ENCODE assay signal across 8 mouse cellular contexts in the genomic region with DNA sequence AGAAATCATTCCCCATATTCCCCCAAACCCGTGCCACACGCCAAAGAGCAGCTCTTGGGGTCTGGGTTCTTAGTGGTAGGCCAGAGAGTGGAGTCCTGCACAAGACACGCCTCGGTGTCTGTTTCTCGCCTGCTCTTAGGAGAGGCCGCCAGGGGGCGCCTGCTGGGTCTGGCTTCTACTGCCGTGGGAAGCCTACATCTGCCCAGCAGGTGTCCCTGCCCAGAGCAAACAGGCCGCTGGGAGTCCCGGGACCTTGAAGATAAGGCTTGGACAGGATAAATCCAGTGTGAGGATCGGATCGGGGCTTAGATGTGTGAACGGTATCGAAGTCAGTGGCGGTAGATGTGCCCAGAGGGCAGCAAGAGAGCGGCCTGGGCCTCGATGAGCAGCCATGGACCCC. TPM values are rescaled to one million over a fixed set of nuclear protein-coding genes. Genes with fewer than 3 reads are reported as not detected.
DNase-seq lines count a peak whose midpoint lies in the region; ATAC-seq lines count a peak whose summit lies in the region.

A gene (plus strand): TSS at position 236 of the 400 bp plus-strand sequence.

- peak; percentile 98 for DNase-seq in midbrain, embryonic 11.5 days (ENCODE audit: low spot score, missing footprints)
- peak; percentile 76 for DNase-seq in embryo, embryonic 10 days (ENCODE audit: low spot score)
- peak; percentile 83 for DNase-seq in kidney, adult 18-20 months
- DNase-seq in naive thymus-derived CD4-positive, alpha-beta T cell, adult 2 months (ENCODE audit: low read depth), result peak; percentile 69
- DNase-seq in splenic B cell, adult 2 months (ENCODE audit: low read depth, low spot score), result peak; percentile 89

- no peak within 1 kb of the TSS for H3K4me2 ChIP-seq in midbrain, embryonic 11.5 days
- no peak within 1 kb of the TSS; the same call in 1 of the 2 replicates for H3K4me2 ChIP-seq in midbrain, embryonic 15.5 days
- H3K4me2 ChIP-seq in limb, embryonic 12.5 days, result peak within 1 kb of the TSS; percentile 72

- ATAC-seq in midbrain, embryonic 11.5 days (ENCODE audit: low FRiP score), result peak; percentile 47; the same call in 1 of the 2 replicates
- no peak for ATAC-seq in midbrain, embryonic 15.5 days (replicated peaks)
- peak; percentile 81 for ATAC-seq in granulocyte monocyte progenitor cell, adult 5-6 weeks (replicated peaks; ENCODE audit: poor library complexity, severe bottlenecking)
- ATAC-seq in limb, embryonic 12.5 days (ENCODE audit: insufficient number of reproducible peaks, insufficient read depth, low FRiP score, low TSS enrichment, low read depth), result 0 out of 2 replicates have a peak, but pooled peaks have one; percentile 18

- no peaks in the 10 kb centered on the region for H3K36me3 ChIP-seq in midbrain, embryonic 11.5 days (ENCODE audit: control insufficient read depth, insufficient read depth, low read length)
- no peaks in the 10 kb centered on the region for H3K36me3 ChIP-seq in midbrain, embryonic 15.5 days (replicated peaks)
- peaks cover 3% of the 10 kb centered on the region; the same call in 1 of the 2 replicates for H3K36me3 ChIP-seq in limb, embryonic 12.5 days
- no peaks in the 10 kb centered on the region for H3K36me3 ChIP-seq in splenic B cell, adult 2 months (ENCODE audit: control insufficient read depth, insufficient read depth, low read length, poor library complexity, severe bottlenecking)

- H3K27me3 ChIP-seq in midbrain, embryonic 11.5 days (ENCODE audit: control insufficient read depth, insufficient read depth, low read length), result peaks cover 83% of the 10 kb centered on the region
- H3K27me3 ChIP-seq in midbrain, embryonic 15.5 days (replicated peaks), result peaks cover 90% of the 10 kb centered on the region
- peaks cover 91% of the 10 kb centered on the region for H3K27me3 ChIP-seq in limb, embryonic 12.5 days
- no peaks in the 10 kb centered on the region for H3K27me3 ChIP-seq in splenic B cell, adult 2 months (ENCODE audit: control insufficient read depth, insufficient read depth, low read length, poor library complexity, severe bottlenecking)

- H3K27ac ChIP-seq in midbrain, embryonic 11.5 days (ENCODE audit: low read depth, low read length), result no peak within 1 kb of the TSS
- no peak within 1 kb of the TSS for H3K27ac ChIP-seq in midbrain, embryonic 15.5 days
- H3K27ac ChIP-seq in limb, embryonic 12.5 days, result peak within 1 kb of the TSS; percentile 70

- no peak within 1 kb of the TSS for H3K4me3 ChIP-seq in midbrain, embryonic 11.5 days (ENCODE audit: low read depth, low read length)
- no peak within 1 kb of the TSS for H3K4me3 ChIP-seq in midbrain, embryonic 15.5 days
- H3K4me3 ChIP-seq in limb, embryonic 12.5 days (replicated peaks), result peak within 1 kb of the TSS; percentile 46

- no peak within 1 kb of the TSS for H3K9ac ChIP-seq in midbrain, embryonic 11.5 days (ENCODE audit: low read length)
- H3K9ac ChIP-seq in midbrain, embryonic 15.5 days, result no peak within 1 kb of the TSS
- peak within 1 kb of the TSS; percentile 57 for H3K9ac ChIP-seq in limb, embryonic 12.5 days (replicated peaks)

- no peaks in the 10 kb centered on the region for H3K9me3 ChIP-seq in midbrain, embryonic 11.5 days (ENCODE audit: control insufficient read depth, low read length)
- H3K9me3 ChIP-seq in midbrain, embryonic 15.5 days, result no peaks in the 10 kb centered on the region
- peaks cover 8% of the 10 kb centered on the region; the same call in 1 of the 2 replicates for H3K9me3 ChIP-seq in limb, embryonic 12.5 days

- H3K4me1 ChIP-seq in midbrain, embryonic 11.5 days (ENCODE audit: control insufficient read depth, insufficient read depth, low read length), result peaks cover 5% of the 10 kb centered on the region; the same call in 1 of the 2 replicates
- peaks cover 19% of the 10 kb centered on the region; the same call in 1 of the 2 replicates for H3K4me1 ChIP-seq in midbrain, embryonic 15.5 days
- peaks cover 39% of the 10 kb centered on the region for H3K4me1 ChIP-seq in limb, embryonic 12.5 days (replicated peaks)

- WGBS in midbrain, embryonic 11.5 days, result 4% methylated on average over 17 of the region's 17 CpGs
- WGBS in midbrain, embryonic 15.5 days, result 3% methylated on average over 17 of the region's 17 CpGs
- WGBS in limb, embryonic 12.5 days, result 4% methylated on average over 17 of the region's 17 CpGs

RNA-seq across cellular contexts. Expression of the gene that starts here (rescaled TPM):
- not detected in 2 replicates for polyA plus RNA-seq in midbrain, embryonic 11.5 days (2014; fragmentation: Nextera tagmentation; extraction: Ambion mirVana)
- 0.05 TPM in 1 of 2 replicates, not detected in the other for polyA plus RNA-seq in midbrain, embryonic 15.5 days (2015; fragmentation: Nextera tagmentation; extraction: Ambion mirVana)
- total RNA-seq in granulocyte monocyte progenitor cell, adult 5-6 weeks (2014; fragmentation: Nextera tagmentation), result not detected in 2 replicates
- not detected in 2 replicates for total RNA-seq in granulocyte monocyte progenitor cell, adult 5-6 weeks (2017)
- 0.40 and 0.55 TPM in 2 replicates for polyA plus RNA-seq in limb, embryonic 12.5 days (2016; fragmentation: Nextera tagmentation; extraction: Ambion mirVana)

Comparison
In these comparisons a context has a peak if more than half of its experiments do, and no peak if none do; other contexts are left out.
1. Peak in DNase-seq and ATAC-seq in midbrain, embryonic 11.5 days; RNA of the gene not detected or under 1 TPM.
2. Peak in ATAC-seq in granulocyte monocyte progenitor cell, adult 5-6 weeks; RNA of the gene not detected or under 1 TPM.
3. Peak in ATAC-seq, H3K4me3 ChIP-seq, H3K27ac ChIP-seq, H3K9ac ChIP-seq and H3K4me2 ChIP-seq in limb, embryonic 12.5 days; RNA of the gene not detected or under 1 TPM.